Mouse (Mus musculus) splenic B cell, adult 2 months (primary cell): ENCODE measurements around the gene Bloc1s3.

ENCODE experiments used
- DNase-seq: peaks from one replicate; pipeline ENCODE4 v3.0.0-alpha.2; 2011; ENCODE audit warnings: low read depth, low spot score
- H3K27me3 ChIP-seq: 2 replicates; pipeline ENCODE4 v1.6.1; 2012; ENCODE audit warnings: mild to moderate bottlenecking, low read length, moderate library complexity, mixed read lengths; ENCODE audit not compliant: control insufficient read depth, poor library complexity, insufficient read depth, severe bottlenecking
- H3K36me3 ChIP-seq: 2 replicates; pipeline ENCODE4 v1.6.1; 2012; ENCODE audit warnings: mild to moderate bottlenecking, low read length, moderate library complexity, mixed read lengths; ENCODE audit not compliant: control insufficient read depth, poor library complexity, insufficient read depth, severe bottlenecking

Gene Bloc1s3

DNA sequence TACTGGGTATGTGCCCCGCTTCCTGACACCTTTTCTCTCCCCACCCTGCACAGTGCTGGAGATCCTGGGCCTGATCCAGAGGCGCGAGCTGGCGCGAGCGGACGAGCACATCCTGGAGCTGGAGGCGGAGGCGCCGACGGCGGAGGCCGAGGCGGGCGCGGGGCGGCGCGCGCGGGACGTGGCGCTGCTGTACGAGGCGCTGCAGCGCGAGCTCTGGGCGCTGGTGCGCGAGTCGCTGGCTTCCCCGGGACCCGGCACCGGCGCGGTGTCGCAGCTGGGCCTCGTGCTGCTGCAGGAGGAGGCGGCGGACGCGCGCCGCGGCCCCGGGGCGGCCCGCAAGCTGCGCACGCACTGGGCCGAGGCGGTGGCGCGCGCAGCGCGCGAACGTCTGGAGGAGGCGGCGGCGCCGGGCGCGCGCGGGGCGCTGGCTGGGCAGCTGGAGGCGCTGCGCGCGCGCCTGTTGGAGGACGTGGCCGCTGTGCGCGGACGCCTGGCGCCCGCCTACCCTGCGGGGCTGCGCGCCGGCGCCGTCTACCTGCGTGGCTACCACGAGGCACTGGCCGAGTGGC is 34.2 kb downstream of the Bloc1s3 start:
- no peaks in the 10 kb centered on the region for H3K36me3 ChIP-seq
- DNase-seq = peak; percentile 68
- no peaks in the 10 kb centered on the region for H3K27me3 ChIP-seq

DNA sequence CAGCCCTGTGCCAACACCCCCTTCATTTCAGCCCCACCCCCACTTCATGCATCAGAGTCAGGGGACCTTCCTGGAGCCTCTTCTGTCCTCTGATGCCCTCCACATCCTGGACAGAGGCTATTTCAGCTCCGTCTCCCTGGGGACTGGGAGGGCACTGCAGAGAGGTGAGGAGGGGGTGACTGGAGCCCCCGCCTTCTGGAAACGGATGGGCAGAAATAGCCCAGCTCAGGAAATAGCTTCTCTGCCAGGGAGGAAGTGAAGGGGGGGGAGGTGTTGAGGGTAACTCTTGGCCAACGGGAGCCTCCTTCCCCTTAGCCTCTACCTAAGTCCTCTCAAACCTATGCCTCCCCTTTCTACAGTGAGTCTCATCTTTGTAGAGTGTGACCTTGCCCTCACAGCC is 35.8 kb downstream of the Bloc1s3 start:
- peak; percentile 53 for DNase-seq
- no peaks in the 10 kb centered on the region for H3K36me3 ChIP-seq
- H3K27me3 ChIP-seq = no peaks in the 10 kb centered on the region

DNA sequence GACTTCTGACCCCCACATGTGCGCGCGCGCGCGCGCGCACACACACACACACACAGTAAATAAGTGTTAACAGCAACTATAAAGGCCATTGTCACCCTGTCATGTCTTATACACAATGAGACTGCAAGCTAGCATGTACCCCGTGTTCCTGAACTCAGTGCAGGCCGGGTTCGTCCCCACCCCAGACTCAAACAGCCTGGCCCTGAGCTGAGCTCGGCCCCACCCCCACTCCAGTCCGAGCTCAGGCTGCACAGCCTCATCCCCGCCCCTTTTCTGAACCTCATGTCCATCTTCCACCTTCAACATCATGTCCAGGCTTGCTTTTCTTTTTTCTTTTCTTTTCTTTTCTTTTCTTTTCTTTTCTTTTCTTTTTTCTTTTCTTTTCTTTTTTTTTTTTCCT is 37.9 kb downstream of the Bloc1s3 start:
- H3K27me3 ChIP-seq = no peaks in the 10 kb centered on the region
- DNase-seq = no peak
- no peaks in the 10 kb centered on the region for H3K36me3 ChIP-seq

DNA sequence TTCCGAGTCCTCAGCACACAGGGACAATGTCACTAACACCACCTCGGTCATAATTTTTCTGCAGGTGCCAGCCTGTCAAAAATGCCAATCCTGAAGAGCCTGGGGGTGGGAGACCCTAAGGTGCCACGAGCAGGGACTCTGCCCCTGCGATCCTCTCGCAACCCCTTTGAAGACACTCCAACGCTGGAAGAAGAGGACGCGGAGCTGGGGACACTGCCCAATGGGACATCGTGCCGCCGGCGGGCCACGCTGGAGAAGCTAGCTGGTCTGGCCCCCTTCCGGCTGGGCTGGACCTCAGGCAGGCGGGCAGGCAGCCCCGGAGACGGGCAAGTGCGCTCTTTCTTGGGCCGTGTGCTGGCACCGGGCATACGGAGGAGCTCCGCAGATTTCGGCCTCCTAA is 38.8 kb downstream of the Bloc1s3 start:
- Histone ChIP-seq H3K36me3 (no peaks in the 10 kb centered on the region), H3K27me3 (no peaks in the 10 kb centered on the region)
- no peak for DNase-seq

DNA sequence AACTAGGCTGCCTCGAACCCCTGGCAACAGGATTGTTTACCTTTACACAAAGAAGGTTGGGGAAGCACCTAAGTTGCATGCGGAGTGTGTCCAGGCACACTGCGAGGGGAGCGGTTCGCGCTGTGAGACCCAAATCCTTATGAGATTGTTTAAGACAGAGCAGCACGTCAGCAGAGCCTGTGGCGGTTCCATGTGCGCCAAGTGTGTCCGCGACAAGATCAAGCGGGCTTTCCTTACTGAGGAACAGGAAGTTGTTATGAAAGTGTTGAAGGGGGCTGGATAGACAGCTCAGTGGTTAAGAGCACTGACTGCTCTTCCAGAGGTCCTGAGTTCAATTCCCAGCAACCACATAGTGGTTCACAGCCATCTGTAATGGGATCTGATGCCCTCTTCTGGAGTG is 39.9 kb downstream of the Bloc1s3 start:
- DNase-seq = peak; percentile 48
- Histone ChIP-seq H3K36me3 (no peaks in the 10 kb centered on the region), H3K27me3 (no peaks in the 10 kb centered on the region)

DNA sequence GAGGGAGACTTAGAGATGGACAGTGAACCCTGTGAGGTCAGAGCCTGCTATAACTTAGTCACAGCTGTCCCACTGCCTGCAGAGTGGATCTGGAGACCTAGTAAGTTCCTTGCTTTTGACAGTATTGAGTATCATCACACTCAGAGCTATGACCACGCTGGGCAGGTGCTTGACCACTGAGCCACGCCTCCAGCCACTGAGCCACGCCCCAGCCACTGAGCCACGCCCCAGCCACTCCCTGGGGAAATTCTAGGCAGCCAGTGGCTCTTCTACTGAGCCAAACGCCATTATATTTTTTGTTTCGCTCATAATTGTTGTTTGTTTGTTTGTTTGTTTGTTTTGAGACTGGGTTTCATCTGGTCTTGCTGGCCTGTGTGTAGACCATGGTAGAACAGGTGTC is 40.5 kb downstream of the Bloc1s3 start:
- DNase-seq = peak; percentile 26
- no peaks in the 10 kb centered on the region for H3K27me3 ChIP-seq

GRCm38 (mm10) chr7:19466602-19467145 is 41.5 kb downstream of the Bloc1s3 start:
- Histone ChIP-seq H3K27me3 (no peaks in the 10 kb centered on the region), H3K36me3 (no peaks in the 10 kb centered on the region)
- no peak for DNase-seq

More for the DNA sequence above, 40.5 kb downstream of the Bloc1s3 start:
- no peaks in the 10 kb centered on the region for H3K36me3 ChIP-seq

GRCm38 (mm10) chr7:19464367-19465307 is 43.5 kb downstream of the Bloc1s3 start:
- H3K27me3 ChIP-seq = no peaks in the 10 kb centered on the region
- DNase-seq = no peak

GRCm38 (mm10) chr7:19462884-19463381 is 45.2 kb downstream of the Bloc1s3 start, which contains the start of gene Exoc3l2:
Gene Exoc3l2, plus strand, starts transcription at chr7:19463331.
- no peaks in the 10 kb centered on the region for H3K27me3 ChIP-seq
- DNase-seq = no peak
- H3K36me3 ChIP-seq = no peaks in the 10 kb centered on the region

More at GRCm38 (mm10) chr7:19464367-19465307, 43.5 kb downstream of the Bloc1s3 start:
- H3K36me3 ChIP-seq = no peaks in the 10 kb centered on the region

DNA sequence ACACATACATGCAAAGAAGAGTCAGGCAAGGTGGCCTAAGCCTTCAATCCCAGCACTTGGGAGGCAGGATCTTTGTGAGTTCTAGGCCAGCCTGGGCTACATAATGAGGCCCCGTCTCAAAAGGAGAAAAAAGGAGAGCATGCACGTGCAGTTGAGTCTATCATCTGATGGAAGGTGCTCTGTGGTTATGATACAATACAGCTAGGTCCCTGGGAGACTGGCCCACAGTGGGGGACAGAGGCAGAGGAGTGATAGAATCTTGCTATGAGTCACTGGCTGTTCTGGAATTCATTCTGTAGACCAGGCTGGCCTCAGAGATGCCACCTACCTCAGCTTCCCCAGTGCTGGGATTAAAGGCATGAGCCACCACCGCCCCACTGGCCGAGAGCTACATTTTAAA is 45.7 kb downstream of the Bloc1s3 start:
- H3K27me3 ChIP-seq = no peaks in the 10 kb centered on the region
- H3K36me3 ChIP-seq = no peaks in the 10 kb centered on the region
- no peak for DNase-seq

DNA sequence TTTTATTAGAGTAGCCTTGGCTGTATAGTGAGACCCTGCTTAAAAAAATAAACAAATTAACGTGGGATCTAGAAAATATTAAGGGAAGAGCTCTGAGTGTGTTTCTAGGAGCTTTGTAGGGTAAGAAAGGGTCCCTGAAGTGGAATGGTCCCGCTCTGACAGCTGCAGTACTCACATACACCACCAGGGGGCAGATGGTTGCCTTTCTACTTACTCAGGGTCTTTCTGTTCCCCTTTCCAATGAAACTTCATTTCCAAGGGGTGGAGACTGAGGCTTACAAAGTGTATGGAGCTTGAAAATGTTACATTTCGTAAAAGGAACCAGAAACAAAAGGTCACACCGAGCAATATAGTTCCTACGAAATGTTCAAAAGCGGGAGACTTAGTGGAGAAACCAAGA is 46.7 kb downstream of the Bloc1s3 start:
- H3K27me3 ChIP-seq = no peaks in the 10 kb centered on the region
- peak; percentile 90 for DNase-seq
- no peaks in the 10 kb centered on the region for H3K36me3 ChIP-seq

- H3K27me3 ChIP-seq = no peaks in the 10 kb centered on the region
- DNase-seq = no peak
Measured at GRCm38 (mm10) chr7:19460500-19460899, 47.7 kb downstream of the Bloc1s3 start.

DNA sequence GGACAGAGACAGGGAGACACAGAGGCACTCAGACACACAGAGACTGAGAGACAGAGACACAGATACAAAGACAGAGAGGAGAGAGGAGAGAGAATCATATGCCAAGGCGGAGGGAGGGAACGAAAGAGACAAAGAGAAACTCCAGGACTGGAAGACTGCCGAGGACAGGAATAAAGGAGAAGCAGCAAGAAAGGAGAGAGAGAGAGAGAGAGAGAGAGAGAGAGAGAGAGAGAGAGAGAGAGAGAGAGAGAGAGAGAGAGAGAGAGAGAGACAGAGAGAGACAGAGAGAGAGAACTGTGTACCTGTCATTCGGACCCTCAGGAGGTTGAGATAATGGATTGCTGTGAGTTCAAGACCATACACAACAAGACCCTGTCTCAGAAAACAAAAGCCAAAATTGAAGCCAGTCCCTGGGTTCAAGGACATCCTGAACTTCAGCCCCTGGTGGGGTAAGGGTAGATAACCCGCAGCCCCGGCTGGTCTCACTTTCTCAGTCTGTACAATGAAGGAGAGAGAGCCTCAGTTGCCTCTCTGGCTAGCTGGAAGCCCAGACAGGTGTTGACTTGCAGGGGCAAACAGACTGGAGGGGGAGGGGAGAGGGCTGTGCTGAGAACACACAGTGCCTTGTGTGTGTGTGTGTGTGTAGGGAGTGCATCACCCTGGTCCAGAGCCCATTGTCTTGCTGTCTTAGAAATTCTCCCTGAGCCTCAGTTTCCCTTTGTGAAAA is 48.9 kb downstream of the Bloc1s3 start:
- Histone ChIP-seq H3K27me3 (no peaks in the 10 kb centered on the region), H3K36me3 (no peaks in the 10 kb centered on the region)
- no peak for DNase-seq

More at GRCm38 (mm10) chr7:19460500-19460899, 47.7 kb downstream of the Bloc1s3 start:
- H3K36me3 ChIP-seq = no peaks in the 10 kb centered on the region

DNA sequence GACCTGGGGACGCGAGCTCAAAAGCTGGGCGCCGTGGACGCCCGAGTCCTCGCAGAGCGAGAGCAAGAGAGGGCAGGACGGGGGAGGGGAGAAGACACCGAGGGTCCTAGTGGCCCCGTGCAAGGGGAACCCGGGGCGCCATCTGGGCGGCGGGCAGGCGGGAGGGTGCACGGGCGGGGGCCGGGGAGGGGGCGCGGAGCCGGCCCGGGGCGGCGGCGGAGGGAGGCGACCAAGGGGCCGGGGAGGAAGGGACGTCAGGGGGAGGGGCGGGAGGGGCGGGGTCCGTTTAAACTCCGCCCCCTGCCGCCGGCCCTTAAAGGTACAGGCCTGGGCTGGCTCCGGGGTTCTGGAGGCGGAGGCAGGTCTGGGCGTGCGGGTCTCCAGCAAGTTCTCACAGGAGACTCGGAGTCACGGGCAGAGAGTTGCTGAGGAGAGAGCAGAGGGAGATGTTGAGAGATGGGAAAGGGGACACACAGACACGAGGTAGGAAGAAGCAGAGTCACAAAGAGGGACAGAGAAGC is 49.5 kb downstream of the Bloc1s3 start, which contains the start of gene Mark4:
Gene Mark4, minus strand, starts transcription at position 231 of the 521 bp plus-strand sequence.
- DNase-seq = peak; percentile 83
- Histone ChIP-seq H3K36me3 (no peaks in the 10 kb centered on the region), H3K27me3 (no peaks in the 10 kb centered on the region)
